Mouse (Mus musculus): ENCODE measurements around the gene Cyp2j12.
A peak's percentile ranks its signal among the peaks of the same experiment; 100 is the strongest.
"Not testable (repeated sequence)": the region's sequence is repeated elsewhere in the genome, so short reads cannot be mapped to it uniquely, and the experiment has no call there.

The Cyp2j12 gene

DNA sequence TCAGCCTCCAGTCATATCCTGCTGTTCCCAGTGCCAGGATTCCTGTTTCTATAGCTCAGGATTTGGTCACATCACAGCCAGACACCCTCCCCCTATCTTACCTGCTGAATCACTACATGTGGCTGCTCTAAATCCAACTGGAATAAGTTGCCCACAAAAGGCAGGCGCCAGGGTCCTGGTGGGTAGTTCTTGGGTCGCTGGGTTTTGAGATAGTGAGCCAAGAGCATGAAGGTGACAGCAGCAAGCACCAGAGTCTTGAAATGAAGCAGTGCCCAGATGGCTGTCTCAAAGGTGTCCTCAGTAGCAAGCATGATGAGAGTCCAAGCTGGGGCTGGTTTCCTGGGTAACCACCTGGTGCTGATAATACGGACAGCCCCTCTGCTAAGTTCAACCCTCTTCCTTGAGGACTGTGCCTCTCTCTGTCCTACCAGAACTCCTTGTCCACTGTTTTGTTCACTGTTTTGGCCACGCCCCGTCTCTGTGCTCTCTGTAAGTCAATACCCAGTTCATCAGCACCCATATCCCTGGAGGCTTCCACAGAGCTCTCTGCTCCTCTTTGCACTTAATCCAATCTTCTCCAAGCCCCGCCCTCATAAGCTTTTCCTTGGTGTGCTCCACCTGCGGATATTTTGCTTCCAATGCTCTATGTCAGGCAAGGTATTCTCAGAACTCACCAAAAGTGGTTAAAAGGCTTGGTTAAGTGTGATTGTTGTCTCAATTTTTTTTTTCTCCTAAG, at the start of gene Cyp2j12:
TSS of gene Cyp2j12 (minus strand) at position 421 of the 736 bp plus-strand sequence.
- peak; percentile 80 for DNase-seq

DNA sequence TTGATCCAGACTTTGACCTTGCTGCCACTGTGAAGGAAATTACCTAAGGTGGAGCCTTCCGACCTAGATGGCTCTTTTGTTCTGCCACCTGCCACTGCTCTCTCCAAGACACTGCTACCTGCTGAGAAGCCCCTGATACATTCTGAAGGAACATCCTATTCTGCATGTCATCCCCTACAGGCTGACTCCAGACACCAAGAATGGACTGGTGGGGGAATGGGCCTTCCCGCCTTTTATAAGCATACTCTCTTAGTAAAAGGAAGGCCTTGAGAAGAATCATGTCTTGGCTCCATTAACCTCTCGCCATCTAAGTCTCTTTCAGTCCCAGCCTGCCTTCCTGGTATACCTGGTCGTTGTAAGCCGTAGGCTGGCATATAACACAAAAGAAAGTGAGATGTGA, 48.4 kb upstream of the Cyp2j12 start:
- not testable (repeated sequence) for DNase-seq

DNA sequence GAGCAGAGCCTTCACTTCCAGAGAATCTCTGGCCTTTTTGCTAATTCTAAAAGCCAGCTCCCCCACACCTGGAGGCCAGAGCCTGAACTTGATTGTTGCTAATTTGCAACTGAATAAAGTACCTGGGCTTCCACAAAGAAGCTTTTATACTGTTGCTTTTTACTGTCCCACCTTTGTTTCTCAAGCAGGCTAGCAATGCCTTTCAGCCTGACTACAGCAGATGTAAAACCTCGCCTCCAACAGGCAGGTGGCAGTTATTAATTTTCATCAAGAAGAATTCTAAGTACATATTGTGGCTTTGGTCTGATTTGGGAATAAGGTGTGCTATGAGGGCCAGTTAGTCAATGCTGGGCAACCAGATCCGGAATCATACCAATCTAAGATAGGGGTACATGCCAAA, 47.7 kb upstream of the Cyp2j12 start:
- DNase-seq, result not testable (repeated sequence)

DNA sequence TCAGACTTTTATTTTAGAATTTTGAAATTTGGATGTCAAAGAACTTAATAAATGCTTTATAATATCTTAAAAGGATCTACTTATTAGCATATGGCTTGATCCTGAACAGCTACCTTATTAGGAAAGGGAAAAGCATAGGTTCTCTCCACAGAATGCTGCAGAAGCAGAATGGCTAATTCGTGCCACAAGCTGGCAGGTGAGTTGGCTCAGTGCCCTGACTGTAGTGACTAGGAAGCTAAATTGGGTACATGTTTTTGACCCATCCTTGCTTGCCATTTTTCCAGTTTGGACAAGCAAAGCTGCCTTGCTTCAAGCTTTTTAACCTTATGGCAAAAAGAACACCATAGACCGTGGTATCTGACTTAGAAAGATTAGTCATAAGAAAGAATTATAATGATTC, 47.2 kb upstream of the Cyp2j12 start:
- not testable (repeated sequence) for DNase-seq

DNA sequence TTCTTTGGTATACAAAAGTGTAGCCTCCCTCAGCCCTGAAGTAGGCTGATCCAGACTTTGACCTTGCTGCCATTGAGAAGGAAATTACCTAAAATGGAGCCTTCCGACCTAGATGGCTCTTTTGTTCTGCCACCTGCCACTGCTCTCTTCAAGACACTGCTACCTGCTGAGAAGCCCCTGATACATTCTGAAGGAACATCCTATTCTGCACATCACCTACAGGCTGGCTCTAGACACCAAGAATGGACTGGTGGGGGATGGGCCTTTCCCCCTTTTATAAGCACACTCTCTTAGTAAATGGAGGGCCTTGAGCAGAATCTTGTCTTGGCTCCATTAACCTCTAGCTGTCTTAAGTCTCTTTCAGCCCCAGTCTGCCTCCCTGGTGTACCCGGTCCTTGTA, 43.8 kb upstream of the Cyp2j12 start:
- not testable (repeated sequence) for DNase-seq

DNA sequence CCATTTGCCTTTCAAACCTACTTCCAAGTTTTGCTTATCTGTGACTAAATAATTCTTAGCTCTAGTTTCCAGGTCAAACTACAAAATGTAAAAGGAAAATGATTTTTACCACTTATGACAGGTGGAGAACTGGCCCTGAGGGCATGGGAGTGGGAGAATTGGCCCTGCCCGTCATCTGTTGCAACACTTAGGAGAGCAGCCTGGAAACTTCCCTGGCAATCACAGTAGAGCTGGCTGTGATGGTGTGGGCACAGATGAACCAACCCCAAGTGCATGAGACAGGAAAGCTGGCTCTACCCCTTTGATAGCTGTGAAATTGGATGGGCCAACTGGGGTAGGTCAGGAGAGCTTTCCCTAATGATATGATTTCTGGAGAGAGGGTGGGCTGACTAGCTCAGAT, 21.9 kb upstream of the Cyp2j12 start:
- no peak for DNase-seq

DNA sequence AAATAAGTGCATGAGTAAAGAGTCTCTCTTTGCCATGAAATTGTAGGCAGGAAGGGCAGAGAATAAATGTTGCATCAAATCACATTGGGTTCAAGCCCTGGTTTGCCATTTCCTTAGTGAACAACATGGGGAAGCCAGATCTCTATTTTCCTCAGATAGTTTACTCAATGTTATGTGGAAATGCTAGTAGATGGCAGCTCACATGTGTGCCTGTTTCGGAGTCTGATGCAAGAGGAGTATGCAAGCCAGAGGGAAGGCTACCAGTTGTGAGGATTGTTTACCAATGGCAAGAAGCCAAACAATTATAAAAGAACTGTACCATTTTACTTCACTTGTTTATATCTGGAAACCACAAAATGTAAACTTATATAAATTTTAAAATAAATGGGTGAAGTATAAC, 20.6 kb upstream of the Cyp2j12 start:
- DNase-seq, result no peak

DNA sequence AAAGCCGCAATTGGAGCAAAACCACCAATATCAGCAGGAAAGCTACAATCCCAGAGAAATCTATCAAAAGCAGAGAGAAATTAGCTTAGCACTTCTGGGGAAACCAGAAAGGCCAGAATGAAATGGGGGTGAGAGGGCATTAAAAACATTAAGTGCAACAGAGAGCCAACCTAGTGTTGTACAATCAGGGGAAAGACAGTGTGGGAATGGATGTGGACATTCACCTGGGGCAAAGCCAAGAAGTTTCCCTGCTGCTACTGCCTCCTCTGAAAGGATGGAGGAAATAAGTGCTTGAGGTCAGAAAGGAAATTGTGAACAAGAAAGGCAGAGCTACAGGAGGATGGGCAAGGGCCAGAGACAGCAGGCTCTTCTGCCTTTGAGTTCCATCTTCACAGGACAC, 1.7 kb downstream of the Cyp2j12 start:
- no peak for DNase-seq

DNA sequence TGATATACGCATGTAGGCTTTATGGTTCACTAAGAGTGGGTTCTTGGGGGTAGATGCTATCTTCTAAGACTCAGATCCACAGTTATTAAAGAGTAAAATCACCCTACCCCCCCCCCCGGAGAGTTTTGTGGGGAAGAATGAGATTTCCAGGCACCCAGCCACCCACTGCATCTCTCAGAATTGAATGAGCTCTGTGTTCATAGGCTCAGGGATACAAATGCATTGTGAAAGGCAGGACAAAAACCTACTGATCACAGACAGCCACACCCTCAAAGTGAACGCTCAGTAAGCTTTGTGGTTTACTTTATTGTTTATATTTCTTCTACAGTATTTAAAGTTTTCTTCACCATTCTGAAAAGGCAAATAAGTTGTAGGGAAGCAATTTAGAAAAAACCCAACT, 6.7 kb downstream of the Cyp2j12 start:
- DNase-seq, result no peak

DNA sequence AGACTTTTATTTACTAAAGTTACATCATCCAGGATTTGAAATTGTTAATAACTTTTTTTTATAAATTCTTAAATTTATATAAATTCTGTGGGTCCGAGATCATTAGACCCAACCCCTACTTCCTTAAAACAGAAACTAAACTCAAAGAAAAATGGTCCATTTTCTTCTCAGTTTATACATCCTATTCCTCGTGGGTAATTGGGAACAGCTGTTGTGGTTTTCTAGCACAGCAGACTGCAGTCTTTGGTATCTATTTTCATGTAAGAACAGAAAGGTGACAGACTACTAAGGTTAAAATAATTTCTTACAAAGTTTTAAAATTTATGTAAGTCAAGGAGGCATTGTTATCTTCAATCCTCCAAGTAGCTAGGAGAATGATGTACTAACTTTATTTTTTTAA, 44.1 kb downstream of the Cyp2j12 start:
- no peak for DNase-seq

DNA sequence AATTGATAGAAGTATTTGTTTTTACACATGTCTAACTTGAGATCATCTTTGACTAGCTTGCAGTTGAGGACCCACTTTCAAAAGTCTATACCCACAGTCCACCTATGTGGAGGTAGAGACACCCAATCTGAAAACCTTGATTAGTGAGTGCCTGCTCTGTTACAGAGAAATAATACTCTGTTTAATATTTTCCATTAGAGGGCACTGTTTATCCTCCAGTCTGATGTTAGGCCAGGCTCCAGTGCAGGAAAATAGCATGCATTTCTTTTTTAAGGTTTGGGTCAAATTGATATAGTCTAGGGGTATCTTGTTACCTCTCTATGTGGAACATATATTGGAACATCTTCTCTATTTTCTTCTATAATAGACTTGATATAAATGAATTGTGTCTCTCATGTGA, 49.1 kb downstream of the Cyp2j12 start:
- DNase-seq, result no peak

DNA sequence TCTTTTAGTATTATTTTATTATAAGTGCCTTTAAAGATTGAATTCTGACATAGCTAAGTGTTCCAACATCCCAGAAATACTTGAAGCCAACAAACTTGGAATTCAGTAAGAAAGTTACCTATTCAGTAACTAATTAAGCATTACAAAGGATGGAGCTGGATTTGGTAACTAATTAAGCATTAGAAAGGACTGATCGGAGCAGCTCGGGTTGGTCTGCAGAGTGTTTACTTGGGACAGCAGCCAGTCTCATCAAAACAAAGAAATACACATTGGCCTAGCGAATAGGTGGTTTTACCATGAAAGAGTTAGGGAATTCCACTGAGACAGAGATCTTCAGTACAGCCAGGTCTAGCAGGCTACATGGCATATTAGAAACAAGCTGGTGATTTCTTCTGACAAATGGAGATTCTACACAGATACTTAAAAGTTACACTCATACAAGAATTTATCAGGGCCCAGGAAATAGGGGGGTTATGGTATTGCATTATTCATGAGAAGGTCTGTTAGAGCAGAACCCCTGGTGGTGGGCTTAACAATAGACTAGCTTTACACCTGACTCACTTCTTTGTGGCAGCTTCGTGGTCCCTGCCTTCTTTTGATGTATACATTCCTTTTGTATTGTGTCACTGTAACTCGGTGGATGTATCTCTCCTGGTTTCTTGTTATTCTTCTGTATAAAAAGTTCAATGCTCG, 51.5 kb downstream of the Cyp2j12 start:
- DNase-seq, result not testable (repeated sequence)

DNA sequence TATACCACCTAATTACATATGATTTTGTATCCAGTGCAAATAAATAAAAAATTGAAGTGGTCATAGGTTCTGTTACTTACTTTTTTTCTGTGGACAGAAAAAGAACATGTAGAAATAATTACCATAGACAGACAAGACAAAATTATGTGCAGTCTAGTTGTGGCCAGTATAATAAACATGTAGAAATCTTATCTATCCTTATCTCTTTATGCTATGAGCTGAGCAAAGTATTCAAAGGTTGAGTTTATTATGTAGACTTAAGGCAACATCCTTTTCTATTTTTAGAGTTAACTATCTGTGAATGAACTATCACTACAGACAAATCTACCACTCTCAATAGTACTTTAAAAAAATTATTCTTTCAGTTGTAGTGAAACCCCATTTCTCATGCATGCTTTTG, 62.6 kb downstream of the Cyp2j12 start:
- DNase-seq, result no peak

DNA sequence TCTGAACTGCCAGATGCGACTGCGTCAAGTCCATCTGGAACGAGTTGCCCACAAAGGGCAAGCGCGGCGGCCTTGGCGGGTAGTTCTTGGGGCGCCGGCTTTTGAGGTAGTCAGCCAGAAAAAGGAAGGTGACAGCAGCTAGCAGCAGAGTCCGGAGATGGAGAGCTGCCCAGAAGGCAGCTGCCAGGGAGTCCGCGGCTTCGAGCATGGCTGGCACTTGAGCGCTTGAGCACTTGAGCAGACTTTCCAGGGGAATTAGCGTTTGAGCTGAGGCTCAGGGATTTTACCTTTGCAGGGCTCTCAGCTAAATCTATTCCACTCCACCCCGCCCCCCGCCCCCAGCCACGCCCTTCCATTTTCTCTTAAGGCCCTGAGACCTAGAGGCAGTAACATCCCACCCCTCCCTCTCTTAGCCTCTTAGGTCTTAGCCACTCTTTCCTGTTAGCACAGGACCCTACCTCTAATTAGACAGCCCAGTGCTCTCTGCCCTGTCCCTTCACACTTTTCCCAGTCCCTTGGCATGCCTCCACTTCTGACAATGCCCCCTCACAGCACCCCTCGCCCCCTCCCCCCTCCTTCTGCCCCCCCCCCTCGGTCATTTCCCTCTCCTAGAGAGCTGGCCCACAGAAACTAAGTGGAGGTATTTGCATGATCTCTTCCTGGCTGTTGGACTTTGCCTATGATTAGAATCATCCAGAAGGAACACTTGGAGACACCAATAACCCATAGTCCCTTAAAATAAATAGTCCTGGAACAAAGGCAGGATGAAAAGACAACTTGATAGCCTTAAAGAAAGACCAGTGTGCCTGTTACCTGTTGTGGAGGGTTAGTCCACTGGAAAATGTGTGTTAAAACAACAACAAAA, 63.5 kb downstream of the Cyp2j12 start, which contains the start of gene Cyp2j13:
TSS of gene Cyp2j13 (minus strand) at position 286 of the 865 bp plus-strand sequence.
- no peak for DNase-seq

DNA sequence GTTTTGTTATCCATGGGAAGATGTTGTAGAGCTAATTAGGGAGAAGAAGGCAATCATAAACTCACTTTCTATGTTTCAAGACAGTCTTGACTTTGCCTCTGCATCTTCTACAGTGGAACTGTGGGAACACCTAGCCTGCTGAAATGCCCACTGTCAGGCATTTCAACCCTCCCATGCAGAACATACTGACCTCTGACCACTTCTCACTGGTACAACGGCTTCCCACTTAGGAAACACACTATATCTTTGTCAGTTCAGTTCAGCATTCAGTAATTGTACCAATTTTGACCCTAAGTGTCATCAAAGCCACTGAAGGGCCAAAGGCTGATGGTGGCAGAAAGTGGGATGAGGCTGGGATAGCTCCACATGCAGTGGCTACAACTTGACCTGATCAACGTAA, 78.9 kb downstream of the Cyp2j12 start:
- no peak for DNase-seq

DNA sequence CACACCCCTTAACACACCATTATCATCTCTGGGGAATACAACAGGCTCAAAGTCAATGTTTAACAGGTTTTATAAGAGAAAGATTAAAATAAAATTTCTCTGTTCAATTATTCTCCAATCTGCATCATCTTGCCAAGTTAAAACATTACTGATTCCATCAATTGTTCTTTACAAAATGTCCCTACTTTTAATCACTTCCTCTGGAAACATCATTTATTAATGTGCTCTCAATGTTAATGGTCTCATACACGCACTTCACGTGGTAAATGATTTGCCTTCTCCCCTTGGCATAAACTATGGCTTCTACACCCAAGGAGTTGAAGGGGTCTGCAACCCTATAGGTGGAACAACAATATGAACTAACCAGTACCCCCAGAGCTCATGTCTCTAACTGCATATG, 80.8 kb downstream of the Cyp2j12 start:
- no peak for DNase-seq

Measured in heart, adult 11 months (tissue).